Mouse (Mus musculus) CH12.LX (cell line): Measurements from ENCODE around the gene Rnf141. TPM values are rescaled to one million over a fixed set of nuclear protein-coding genes. Genes with fewer than 3 reads are reported as not detected.

Experiments
- DNase-seq: peaks from one replicate; pipeline ENCODE4 v3.0.0-alpha.2; 2013; ENCODE audit errors: extremely low read depth
- H3K27ac ChIP-seq: 2 replicates; pipeline ENCODE4 v1.5.1; 2012; ENCODE audit warnings: low read depth, mild to moderate bottlenecking, control low read depth, moderate library complexity; ENCODE audit not compliant: insufficient read depth
- H3K27me3 ChIP-seq: replicated peaks from 2 replicates; pipeline ENCODE3; 2012; ENCODE audit warnings: inconsistent platforms
- H3K36me3 ChIP-seq, 2 experiments: replicated peaks in 1 of 2; 2 replicates each; pipeline versions ENCODE3 to v1.6.1; 2012; ENCODE audit warnings: inconsistent platforms in 1 of 2, low read length in 1 of 2, mild to moderate bottlenecking in 1 of 2, mixed read lengths in 1 of 2, moderate library complexity in 1 of 2; ENCODE audit not compliant: control insufficient read depth in 1 of 2, insufficient read depth in 1 of 2
- H3K4me1 ChIP-seq, 2 experiments: 2 replicates each; pipeline ENCODE4 v1.6.1; 2012; ENCODE audit warnings: inconsistent platforms in 1 of 2, moderate library complexity in 1 of 2; ENCODE audit not compliant: insufficient read depth in 2 of 2, control insufficient read depth in 1 of 2
- H3K4me2 ChIP-seq: 2 replicates; pipeline ENCODE4 v1.6.1; 2012; ENCODE audit warnings: low read depth, mild to moderate bottlenecking, control low read depth; ENCODE audit not compliant: poor library complexity, insufficient read depth, severe bottlenecking
- H3K4me3 ChIP-seq, 3 experiments: fragments of 150-350 bp in 1 of 3; sonication (generic) in 1 of 3; replicated peaks in 1 of 3; 2 replicates each; pipeline versions ENCODE3 to v1.5.1; 2011 to 2012; ENCODE audit warnings: low read depth in 2 of 3, low read length in 2 of 3, mild to moderate bottlenecking in 2 of 3, moderate library complexity in 2 of 3, control low read depth in 1 of 3, improper control_type of control experiment in 1 of 3, inconsistent platforms in 1 of 3, mixed read lengths in 1 of 3; ENCODE audit not compliant: poor library complexity in 1 of 3
- H3K79me2 ChIP-seq: replicated peaks from 2 replicates; pipeline ENCODE4 v1.6.1; 2012; ENCODE audit warnings: mild to moderate bottlenecking, moderate library complexity; ENCODE audit not compliant: control insufficient read depth, poor library complexity, insufficient read depth, severe bottlenecking; ENCODE audit errors: extremely low read depth
- H3K9ac ChIP-seq: 2 replicates; pipeline ENCODE4 v1.6.1; 2012; ENCODE audit warnings: low read depth, mild to moderate bottlenecking, control low read depth, moderate library complexity; ENCODE audit not compliant: insufficient read depth
- H3K9me3 ChIP-seq: replicated peaks from 2 replicates; pipeline ENCODE3; 2012; ENCODE audit warnings: low read length, inconsistent platforms, mixed read lengths
- BHLHE40 ChIP-seq: IDR thresholded peaks from 2 replicates; pipeline ENCODE4 v1.6.1; 2011; ENCODE audit warnings: mild to moderate bottlenecking, low read depth, low read length, improper control_type of control experiment
- CHD2 ChIP-seq: IDR thresholded peaks from 2 replicates; pipeline ENCODE4 v1.6.1; 2011; ENCODE audit warnings: low read length, improper control_type of control experiment
- EP300 ChIP-seq: IDR thresholded peaks from 2 replicates; pipeline ENCODE4 v1.6.1; 2011; ENCODE audit warnings: low read length, improper control_type of control experiment
- ETS1 ChIP-seq: conservative IDR thresholded peaks from 2 replicates; pipeline ENCODE4 v1.6.1; 2012; ENCODE audit warnings: low read depth, mild to moderate bottlenecking, inconsistent platforms, low read length, improper control_type of control experiment, moderate library complexity
- GABPA ChIP-seq: IDR thresholded peaks from 2 replicates; pipeline ENCODE4 v1.6.1; 2012; ENCODE audit warnings: low read depth, low read length, improper control_type of control experiment, inconsistent platforms; ENCODE audit not compliant: insufficient replicate concordance
- HCFC1 ChIP-seq: IDR thresholded peaks from 2 replicates; pipeline ENCODE4 v1.6.1; 2012; ENCODE audit warnings: low read depth, mild to moderate bottlenecking, inconsistent platforms, low read length, improper control_type of control experiment
- IRF4 ChIP-seq: IDR thresholded peaks from 2 replicates; pipeline ENCODE4 v1.6.1; 2014; ENCODE audit warnings: low read depth, mild to moderate bottlenecking, inconsistent platforms, low read length, improper control_type of control experiment
- MAZ ChIP-seq: IDR thresholded peaks from 2 replicates; pipeline ENCODE4 v1.6.1; 2012; ENCODE audit warnings: low read depth, mild to moderate bottlenecking, inconsistent platforms, low read length, improper control_type of control experiment, moderate library complexity
- MEF2A ChIP-seq: IDR thresholded peaks from 2 replicates; pipeline ENCODE4 v1.6.1; 2014; ENCODE audit warnings: low read depth, mild to moderate bottlenecking, inconsistent platforms, low read length, improper control_type of control experiment, borderline replicate concordance
- MYC ChIP-seq: IDR thresholded peaks from 2 replicates; pipeline ENCODE4 v1.6.1; 2011; ENCODE audit warnings: low read depth, mild to moderate bottlenecking, improper control_type of control experiment, low read length
- NELFE ChIP-seq: IDR thresholded peaks from 2 replicates; pipeline ENCODE4 v1.6.1; 2011; ENCODE audit warnings: low read depth, low read length, improper control_type of control experiment
- NRF1 ChIP-seq: IDR thresholded peaks from 2 replicates; pipeline ENCODE4 v1.6.1; 2014; ENCODE audit warnings: low read depth, mild to moderate bottlenecking, inconsistent platforms, low read length, improper control_type of control experiment, moderate library complexity
- PAX5 ChIP-seq: IDR thresholded peaks from 2 replicates; pipeline ENCODE4 v1.6.1; 2012; ENCODE audit warnings: low read length, inconsistent platforms, mixed read lengths
- POLR2A ChIP-seq: IDR thresholded peaks from 2 replicates; pipeline ENCODE4 v1.6.1; 2011; ENCODE audit warnings: low read depth, mild to moderate bottlenecking, improper control_type of control experiment, low read length
- POLR2AphosphoS2 ChIP-seq: IDR thresholded peaks from 2 replicates; pipeline ENCODE4 v1.6.1; 2011; ENCODE audit warnings: low read depth, low read length, improper control_type of control experiment
- RAD21 ChIP-seq: IDR thresholded peaks from 2 replicates; pipeline ENCODE4 v1.6.1; 2011; ENCODE audit warnings: low read depth, mild to moderate bottlenecking, low read length, improper control_type of control experiment, moderate library complexity
- SIN3A ChIP-seq: IDR thresholded peaks from 2 replicates; pipeline ENCODE4 v1.6.1; 2012; ENCODE audit warnings: low read length, improper control_type of control experiment, inconsistent platforms
- TBP ChIP-seq: conservative IDR thresholded peaks from 2 replicates; pipeline ENCODE4 v1.6.1; 2011; ENCODE audit warnings: low read depth, low read length, improper control_type of control experiment
- UBTF ChIP-seq: IDR thresholded peaks from 2 replicates; pipeline ENCODE4 v1.6.1; 2012; ENCODE audit warnings: low read depth, mild to moderate bottlenecking, inconsistent platforms, low read length, improper control_type of control experiment, moderate library complexity
- USF1 ChIP-seq: IDR thresholded peaks from 2 replicates; pipeline ENCODE4 v1.6.1; 2014; ENCODE audit warnings: low read depth, mild to moderate bottlenecking, inconsistent platforms, low read length, improper control_type of control experiment
- USF2 ChIP-seq: conservative IDR thresholded peaks from 2 replicates; pipeline ENCODE4 v1.6.1; 2011; ENCODE audit warnings: low read depth, low read length, improper control_type of control experiment
- ZC3H11A ChIP-seq: IDR thresholded peaks from 2 replicates; pipeline ENCODE4 v1.6.1; 2012; ENCODE audit warnings: low read depth, mild to moderate bottlenecking, inconsistent platforms, low read length, improper control_type of control experiment
- ZKSCAN1 ChIP-seq: IDR thresholded peaks from 2 replicates; pipeline ENCODE4 v1.6.1; 2012; ENCODE audit warnings: low read depth, inconsistent platforms, low read length, improper control_type of control experiment, borderline replicate concordance
- ZMIZ1 ChIP-seq: IDR thresholded peaks from 2 replicates; pipeline ENCODE4 v1.6.1; 2012; ENCODE audit warnings: low read depth, mild to moderate bottlenecking, inconsistent platforms, low read length, improper control_type of control experiment
- dilution Hi-C: fragments of 300-500 bp; cut with MboI; formaldehyde crosslinking; loops from 2 replicates; pipeline ENCODE4 v1.14.3; 2020; ENCODE audit warnings: low sequenced_read_pairs; ENCODE audit not compliant: extremely low pct_unique_long_range_greater_than_20kb, extremely low pct_ligation_motif_present
- in situ Hi-C: fragments of 300-500 bp; cut with MboI; formaldehyde crosslinking; loops from 3 replicates; pipeline ENCODE4 v1.14.3; 2019; ENCODE audit warnings: low sequenced_read_pairs, low pct_ligation_motif_present, low pct_unique_long_range_greater_than_20kb, mixed read lengths
- polyA plus RNA-seq: library from polyadenylated mRNA; unstranded; fragments of >175 nt; gene quantifications from 2 replicates; pipeline ENCODE4 v1.2.1, GENCODE M21; 2012; ENCODE audit warnings: low read depth; ENCODE audit not compliant: insufficient read length
- total RNA-seq, 2 experiments: library from RNA; depleted of rRNA; stranded (reverse); fragments of 300-350 nt in 1 of 2; fragments of >200 nt in 1 of 2; gene quantifications; 2 replicates each; pipeline ENCODE4 v1.2.3; 2012 to 2014

Gene Rnf141
- total and polyA plus RNA-seq, 3 experiments: 16.1 to 21.5 (median 18.1) TPM

- Histone ChIP-seq H3K9me3 (no peaks in the 10 kb centered on the region), H3K27ac (no peak overlapping the region), H3K4me3 (no peak overlapping the region), H3K4me1 (peaks cover 13 to 44% of the 10 kb centered on the region in 2 experiments), H3K79me2 (no peaks in the 10 kb centered on the region), H3K9ac (no peak overlapping the region), H3K4me2 (no peak overlapping the region), H3K27me3 (no peaks in the 10 kb centered on the region), H3K36me3 (no peaks in the 10 kb centered on the region)
- in situ Hi-C loops: no loop called here
- no peak for DNase-seq
- TF ChIP-seq POLR2A (no peak), POLR2AphosphoS2 (no peak), RAD21 (no peak), TBP (no peak), NELFE (no peak), USF1 (no peak), BHLHE40 (no peak), MYC (no peak), ETS1 (no peak), UBTF (no peak), IRF4 (no peak), PAX5 (no peak), MAZ (no peak)
- dilution Hi-C loops: no loop called here
Measured at GRCm38 (mm10) chr7:110774674-110775073, 69.6 kb downstream of the Rnf141 start.

- TF ChIP-seq ZC3H11A (no peak), EP300 (no peak), HCFC1 (no peak), MEF2A (no peak), USF2 (no peak), PAX5 (no peak), ZMIZ1 (no peak), CHD2 (no peak), POLR2AphosphoS2 (no peak), NRF1 (no peak), ETS1 (no peak), ZKSCAN1 (no peak), SIN3A (no peak), GABPA (no peak)
- Histone ChIP-seq H3K79me2 (no peaks in the 10 kb centered on the region), H3K4me1 (peaks cover 13 to 50% of the 10 kb centered on the region in 2 experiments), H3K27ac (no peak overlapping the region), H3K9me3 (no peaks in the 10 kb centered on the region), H3K4me3 (no peak overlapping the region), H3K36me3 (no peaks in the 10 kb centered on the region), H3K9ac (no peak overlapping the region), H3K27me3 (no peaks in the 10 kb centered on the region), H3K4me2 (peak overlapping the region; percentile 34; the same call in 1 of the 2 replicates)
- dilution Hi-C loops: no loop called here
- DNase-seq: no peak
- in situ Hi-C loops: no loop called here
Measured at GRCm38 (mm10) chr7:110774077-110774476, 70.2 kb downstream of the Rnf141 start.
